Mouse (Mus musculus): ENCODE results near the gene Elf2.

DNA sequence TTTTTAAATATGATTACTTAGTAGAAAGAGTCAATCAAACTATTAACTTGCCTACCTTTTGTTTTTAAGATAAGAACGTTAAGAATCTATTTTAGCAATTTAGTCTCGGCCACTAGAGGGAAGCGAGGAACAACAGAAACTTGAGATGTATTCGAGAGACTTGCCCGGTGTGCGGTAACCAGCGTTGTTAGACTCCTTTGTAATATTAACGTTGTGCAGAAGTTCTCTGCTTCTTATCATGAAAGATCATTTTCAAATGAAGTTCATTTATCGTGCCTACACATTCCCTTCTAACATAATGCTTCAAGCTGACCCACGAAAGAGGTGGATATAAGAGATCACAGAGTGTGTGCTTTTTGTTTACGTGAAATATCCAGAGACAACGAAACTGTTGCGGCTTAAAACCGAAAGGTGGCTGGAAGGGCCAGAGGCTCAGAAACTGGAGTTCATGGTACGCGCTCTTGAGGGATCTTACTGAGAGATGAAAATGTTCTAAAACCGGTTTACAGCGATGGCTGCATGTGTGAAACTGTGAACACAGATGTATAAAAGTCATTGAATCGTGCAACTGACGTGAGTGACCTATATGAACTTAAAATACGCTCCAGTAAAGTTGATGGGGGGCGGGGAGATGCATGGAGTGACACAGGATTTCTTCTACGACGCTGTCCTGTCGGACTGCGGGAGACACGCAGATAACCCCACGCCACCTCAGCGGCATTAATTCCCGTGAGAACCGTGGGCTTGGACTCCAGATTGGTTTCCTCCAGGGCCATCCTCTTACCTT, 37.6 kb upstream of the Elf2 start:
- TF ChIP-seq CTCF (conservative IDR thresholded peaks at IDR 0.05; ENCODE audit: low read length), result peak; percentile 45
- TF ChIP-seq POU5F1 (IDR thresholded peaks at IDR 0.05; ENCODE audit: borderline replicate concordance, low read length), result no peak

Measured in E14TG2a.4 (cell line).